Mouse (Mus musculus): ENCODE data around the gene Zfp768. TPM values are rescaled to one million over a fixed set of nuclear protein-coding genes. Genes with fewer than 3 reads are reported as not detected.
"Not testable (repeated sequence)": the region's sequence is repeated elsewhere in the genome, so short reads cannot be mapped to it uniquely, and the experiment has no call there.

Zfp768 gene
- total RNA-seq, 2 experiments from 2014 or later: 2.4 to 4.6 TPM

DNA sequence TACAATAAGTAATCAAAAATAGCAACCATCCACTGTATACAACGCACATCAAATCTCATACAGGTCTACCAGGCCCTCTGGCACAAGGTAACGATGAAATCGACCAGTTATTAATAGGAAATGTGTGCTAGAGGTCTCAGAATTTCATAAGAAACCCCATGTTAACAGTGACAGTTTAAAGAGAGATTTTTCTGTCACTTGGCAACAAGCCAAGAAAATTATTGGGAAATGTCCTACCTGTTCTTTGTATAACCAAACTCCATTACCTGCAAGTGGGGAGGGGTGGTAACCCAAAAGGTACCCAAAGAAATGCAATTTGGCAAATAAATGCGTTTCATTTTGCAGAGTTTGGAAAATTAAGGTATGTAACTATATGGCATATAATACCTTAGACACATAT lies 13.1 kb upstream of the Zfp768 start:
- ATAC-seq (ENCODE audit: poor library complexity, severe bottlenecking): no peak

DNA sequence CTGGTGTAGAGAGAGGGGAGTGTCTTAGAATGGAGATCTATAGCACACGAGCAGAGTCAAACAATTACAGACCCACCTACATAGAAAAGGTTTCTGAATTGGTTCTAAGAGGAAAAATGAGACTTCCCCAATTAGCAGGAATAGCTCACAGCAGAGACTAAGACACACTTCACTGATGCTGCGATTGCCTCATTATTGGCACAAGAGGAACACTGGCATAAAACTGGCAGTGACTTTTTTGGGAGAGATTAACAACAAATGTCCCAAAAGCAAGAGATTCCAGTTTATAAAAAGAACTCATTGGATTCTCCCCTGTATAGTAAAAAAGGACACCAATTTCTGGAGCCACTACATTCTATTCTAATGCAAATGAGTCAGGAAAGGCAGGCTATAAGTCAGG lies 12.5 kb upstream of the Zfp768 start:
- no peak for ATAC-seq (ENCODE audit: poor library complexity, severe bottlenecking)

- no peak for ATAC-seq (ENCODE audit: poor library complexity, severe bottlenecking)
These were observed 10.4 kb upstream of the Zfp768 start for GRCm38 (mm10) chr7:127355796-127356195.

DNA sequence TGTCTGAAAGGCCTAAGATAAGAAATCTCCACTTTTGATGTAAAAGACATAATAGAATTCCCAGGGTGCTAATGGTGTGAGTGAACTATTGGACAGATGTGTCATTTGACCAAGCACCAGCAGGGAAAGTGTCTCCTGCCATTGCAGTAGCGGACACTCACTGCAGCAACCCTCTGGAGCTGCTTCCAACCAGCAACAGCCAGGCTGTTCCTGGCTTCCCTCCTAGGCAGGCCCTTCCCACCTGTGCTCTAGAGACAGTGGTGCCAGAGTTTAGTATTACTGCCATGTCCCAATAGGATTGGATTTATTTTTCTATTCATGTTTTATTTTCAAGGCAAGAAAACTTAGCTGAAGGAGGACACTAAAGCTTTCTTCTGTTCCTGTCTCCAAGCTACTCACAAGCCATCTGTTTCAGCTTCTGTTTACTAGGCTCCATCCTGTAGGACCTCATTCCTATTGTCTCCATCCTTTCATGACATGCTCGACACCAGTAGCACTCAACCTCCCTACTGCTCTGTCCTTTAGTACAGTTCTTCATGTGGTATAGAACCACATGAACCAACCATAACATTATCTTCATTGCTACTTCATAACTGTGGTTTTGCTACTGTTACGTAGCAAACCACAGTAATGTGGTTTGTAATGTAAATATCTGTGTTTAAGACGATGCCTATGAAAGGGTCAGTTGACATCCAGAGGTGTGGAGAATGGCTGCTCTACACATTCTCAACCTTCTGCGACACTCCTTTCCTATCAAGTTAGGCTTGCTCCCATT lies 6.0 kb upstream of the Zfp768 start:
- no peak for ATAC-seq (ENCODE audit: poor library complexity, severe bottlenecking)

DNA sequence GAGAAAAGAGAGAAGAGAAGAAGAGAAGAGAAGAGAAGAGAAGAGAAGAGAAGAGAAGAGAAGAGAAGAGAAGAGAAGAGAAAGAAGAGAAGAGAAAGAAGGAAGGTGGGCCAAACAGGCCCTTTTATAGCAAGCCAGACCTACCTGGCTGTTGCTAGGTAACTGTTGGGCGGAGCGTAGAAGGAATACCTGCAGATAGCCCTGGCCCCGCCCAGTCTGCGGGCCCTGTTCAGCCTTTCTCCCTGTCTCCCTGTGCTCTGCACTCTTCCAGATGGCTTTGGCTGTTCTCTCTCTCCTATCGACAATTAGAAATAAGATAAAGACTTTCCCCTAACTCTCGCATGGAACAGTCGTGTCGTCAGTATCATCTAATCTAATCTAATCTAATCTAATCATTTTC lies 1.3 kb upstream of the Zfp768 start:
- ATAC-seq (ENCODE audit: poor library complexity, severe bottlenecking): no peak

GRCm38 (mm10) chr7:127345092-127345491 lies 297 bp downstream of the Zfp768 start:
- ATAC-seq (ENCODE audit: poor library complexity, severe bottlenecking): peak; percentile 51

DNA sequence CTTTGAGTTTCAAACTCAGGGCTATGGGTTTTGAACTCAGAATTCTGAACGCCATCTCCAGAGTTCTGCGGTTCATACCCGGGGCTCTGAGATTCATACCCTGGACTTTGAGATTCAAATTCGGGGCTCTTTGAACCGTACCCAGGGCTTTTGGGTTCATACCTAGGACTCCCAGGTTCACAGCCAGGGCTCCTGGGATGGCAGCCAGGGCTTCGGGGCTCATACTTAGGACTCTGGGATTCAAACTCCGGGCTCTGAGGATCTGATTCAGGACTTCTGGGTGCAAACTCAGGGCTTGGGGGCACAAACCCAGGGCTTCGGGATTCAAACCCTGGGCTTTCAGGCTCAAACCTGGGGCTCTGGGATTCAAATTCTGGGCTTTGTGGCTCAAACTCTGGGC lies 1.0 kb downstream of the Zfp768 start:
- no peak for ATAC-seq (ENCODE audit: poor library complexity, severe bottlenecking)

DNA sequence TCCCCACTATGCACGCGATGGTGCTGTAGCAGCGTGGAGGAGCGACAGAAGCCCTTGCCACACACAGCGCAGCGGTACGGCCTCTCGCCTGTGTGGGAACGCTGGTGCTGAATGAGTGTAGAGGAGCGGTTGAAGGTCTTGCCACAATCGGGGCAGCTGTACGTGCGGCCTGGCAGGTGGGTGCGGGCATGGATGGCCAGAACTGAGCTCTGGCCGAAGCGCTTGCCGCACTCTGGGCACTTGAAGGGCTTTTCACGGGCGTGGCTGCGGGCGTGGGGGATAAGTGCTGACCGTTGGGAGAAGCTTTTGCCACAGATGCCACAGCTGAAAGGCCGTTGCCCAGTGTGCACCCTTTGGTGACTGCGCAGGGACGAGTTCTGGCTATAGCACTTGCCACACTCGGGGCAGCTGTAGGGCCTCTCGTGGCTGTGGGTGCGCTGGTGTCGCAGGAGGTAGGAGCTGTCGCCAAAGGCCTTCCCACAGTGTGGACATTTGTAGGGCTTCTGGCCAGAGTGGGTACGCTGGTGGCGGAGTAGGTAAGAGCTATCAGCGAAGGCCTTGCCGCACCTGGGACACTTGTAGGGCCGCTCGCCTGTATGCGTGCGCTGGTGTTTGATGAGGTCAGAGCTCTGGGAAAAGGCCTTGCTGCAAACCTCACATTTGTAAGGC lies 1.9 kb downstream of the Zfp768 start:
- ATAC-seq (ENCODE audit: poor library complexity, severe bottlenecking): no peak

- no peak for ATAC-seq (ENCODE audit: poor library complexity, severe bottlenecking)
These were observed 2.5 kb downstream of the Zfp768 start for GRCm38 (mm10) chr7:127342888-127343287.

DNA sequence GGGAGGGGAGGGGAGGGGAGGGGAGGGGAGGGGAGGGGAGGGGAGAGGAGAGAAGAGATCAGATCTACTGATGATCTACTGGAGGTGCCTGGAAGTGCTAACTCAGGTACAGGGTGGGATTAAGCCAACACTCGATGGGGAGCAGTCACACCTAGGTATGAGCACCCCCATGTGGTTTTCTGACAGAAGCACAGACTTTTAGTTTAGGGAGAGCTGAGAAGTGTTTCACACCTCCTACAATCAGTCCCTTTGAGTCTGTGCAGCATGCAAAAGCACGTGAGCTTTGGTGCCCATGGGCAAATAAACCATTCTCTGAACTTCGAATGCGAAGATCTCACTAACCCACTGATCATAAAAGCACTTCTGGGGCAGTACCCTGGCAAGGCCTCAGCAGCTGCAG lies 3.1 kb downstream of the Zfp768 start:
- ATAC-seq (ENCODE audit: poor library complexity, severe bottlenecking): no peak

DNA sequence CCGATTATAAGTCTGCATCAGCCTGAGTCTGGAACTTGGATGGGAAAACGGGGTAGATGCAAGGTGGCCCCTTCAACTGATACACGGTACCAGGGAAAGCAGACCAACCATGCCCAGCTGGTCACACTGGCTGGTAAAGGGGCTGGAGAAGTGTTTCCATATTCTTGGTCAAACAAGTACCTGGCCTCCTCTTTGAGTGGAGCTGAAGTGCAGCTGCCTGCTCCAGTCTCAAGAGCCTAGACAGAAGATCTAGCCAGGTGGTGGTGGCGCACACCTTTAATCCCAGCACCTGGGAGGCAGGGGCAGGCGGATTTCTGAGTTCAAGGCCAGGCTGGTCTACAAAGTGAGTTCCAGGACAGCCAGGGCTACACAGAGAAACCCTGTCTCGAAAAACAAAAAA lies 3.5 kb downstream of the Zfp768 start:
- ATAC-seq (ENCODE audit: poor library complexity, severe bottlenecking): not testable (repeated sequence)

DNA sequence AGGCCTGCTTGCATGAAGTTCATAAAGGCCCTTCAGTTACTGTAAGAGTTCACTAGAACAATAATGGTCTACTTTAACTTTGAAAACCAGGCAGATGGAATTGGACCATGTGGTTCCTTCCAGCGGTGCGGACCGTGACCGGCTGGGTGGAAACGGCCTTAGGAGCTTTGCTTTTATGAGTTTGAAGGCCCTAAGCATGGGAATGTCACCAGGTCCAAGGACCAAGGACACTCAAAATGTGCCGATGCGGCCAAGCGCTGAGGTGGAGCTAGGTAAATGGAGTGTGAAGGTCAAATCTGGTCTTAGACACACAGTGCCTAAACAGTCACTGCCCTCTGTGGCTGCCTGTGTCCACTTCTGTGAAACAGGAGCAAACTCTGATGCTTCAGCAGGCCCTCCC lies 4.0 kb downstream of the Zfp768 start:
- no peak for ATAC-seq (ENCODE audit: poor library complexity, severe bottlenecking)

- no peak for ATAC-seq (ENCODE audit: poor library complexity, severe bottlenecking)
These were observed 7.8 kb downstream of the Zfp768 start for GRCm38 (mm10) chr7:127337636-127338035.

GRCm38 (mm10) chr7:127335604-127336003 lies 9.8 kb downstream of the Zfp768 start:
- no peak for ATAC-seq (ENCODE audit: poor library complexity, severe bottlenecking)

DNA sequence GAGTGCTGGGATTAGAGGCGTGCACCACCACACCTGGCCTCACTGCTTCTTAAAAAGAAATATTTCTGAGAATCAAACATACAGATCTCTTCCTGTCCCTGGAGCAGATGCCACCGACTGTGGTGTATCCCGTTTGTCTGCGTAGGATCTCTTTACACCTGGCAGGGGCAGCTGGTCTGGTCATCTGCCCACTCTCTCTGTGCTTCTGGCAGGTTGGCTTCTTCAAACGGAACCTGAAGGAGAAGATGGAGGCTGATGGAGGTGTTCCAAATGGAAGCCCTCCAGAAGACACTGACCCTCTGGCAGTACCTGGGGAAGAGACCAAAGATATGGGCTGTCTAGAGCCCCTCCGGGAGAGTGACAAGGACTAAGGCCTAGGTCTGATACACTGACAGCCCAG lies 12.1 kb downstream of the Zfp768 start:
- no peak for ATAC-seq (ENCODE audit: poor library complexity, severe bottlenecking)

- ATAC-seq (ENCODE audit: poor library complexity, severe bottlenecking): no peak
These were observed 18.7 kb downstream of the Zfp768 start for GRCm38 (mm10) chr7:127326685-127327084.

- no peak for ATAC-seq (ENCODE audit: poor library complexity, severe bottlenecking)
These were observed 19.8 kb downstream of the Zfp768 start for GRCm38 (mm10) chr7:127325550-127325949.

GRCm38 (mm10) chr7:127324944-127325343 lies 20.4 kb downstream of the Zfp768 start:
- ATAC-seq (ENCODE audit: poor library complexity, severe bottlenecking): no peak

DNA sequence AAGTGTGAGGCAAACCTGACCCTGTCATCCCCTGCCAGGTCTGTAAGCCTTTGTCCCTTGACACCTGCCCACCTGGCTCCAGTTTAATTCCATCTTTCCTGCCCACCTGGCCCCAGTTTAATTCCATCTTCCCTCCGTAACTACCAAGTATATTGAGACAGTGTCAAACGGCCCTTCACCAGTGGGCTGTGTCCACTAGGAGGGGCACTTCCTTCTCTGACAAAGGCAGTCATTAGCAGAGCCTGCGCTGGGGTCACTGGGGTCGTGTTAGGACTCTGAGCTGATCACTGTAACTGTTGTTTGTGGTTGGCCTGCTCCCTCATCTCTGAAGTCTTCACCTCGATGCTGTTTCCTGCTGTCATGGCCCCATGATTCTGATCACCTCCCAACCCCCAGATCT lies 23.3 kb downstream of the Zfp768 start:
- no peak for ATAC-seq (ENCODE audit: poor library complexity, severe bottlenecking)

GRCm38 (mm10) chr7:127321106-127321505 lies 24.3 kb downstream of the Zfp768 start:
- no peak for ATAC-seq (ENCODE audit: poor library complexity, severe bottlenecking)

DNA sequence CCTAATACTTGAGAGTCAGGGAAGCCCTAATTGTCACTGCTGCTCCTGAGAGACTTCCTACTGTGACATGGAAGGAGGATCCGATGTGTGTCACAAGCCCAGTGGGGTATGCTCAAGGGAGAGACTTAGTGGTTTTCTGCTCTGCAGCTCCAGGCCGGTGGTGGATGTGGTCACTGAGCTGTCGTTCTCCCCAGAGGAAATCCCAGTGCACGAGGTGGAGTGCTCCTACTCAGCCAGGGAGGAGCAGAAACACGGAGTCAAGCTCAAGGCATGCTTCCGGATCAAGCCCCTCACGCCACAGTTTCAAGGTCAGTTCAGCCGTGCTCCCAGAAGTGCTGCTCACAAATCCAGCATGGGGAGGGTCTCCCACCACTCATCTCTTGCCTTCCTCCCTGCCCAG lies 31.5 kb downstream of the Zfp768 start:
- ATAC-seq (ENCODE audit: poor library complexity, severe bottlenecking): no peak

- no peak for ATAC-seq (ENCODE audit: poor library complexity, severe bottlenecking)
These were observed 35.4 kb downstream of the Zfp768 start for GRCm38 (mm10) chr7:127309951-127310350.
